Mouse (Mus musculus): ENCODE measurements around the gene Zfp560. TPM values are rescaled to one million over a fixed set of nuclear protein-coding genes. Genes with fewer than 3 reads are reported as not detected.
A peak's percentile ranks its signal among the peaks of the same experiment; 100 is the strongest.
"Not testable (repeated sequence)": the region's sequence is repeated elsewhere in the genome, so short reads cannot be mapped to it uniquely, and the experiment has no call there.

Zfp560 gene
- 10 to 100 TPM in 3 of 26 experiments, 1 to 10 TPM in 22, under 1 TPM in 1; 0.71 to 12.5 (median 6.9) TPM for total RNA-seq (2018; cell fraction: chromatin; rRNA removed)
- 10 to 100 TPM in 2 of 26 experiments, 1 to 10 TPM in 24; 4.3 to 11.7 (median 7.2) TPM for total RNA-seq (2018; cell fraction: cytosol; rRNA removed)
- 10 to 100 TPM in 6 of 26 experiments, 1 to 10 TPM in 19, under 1 TPM in 1; 0.66 to 13.8 (median 6.7) TPM for total RNA-seq (2018; cell fraction: nucleus; rRNA removed)
- 3.2 to 8.7 TPM (median 8.1 TPM) in 3 replicates for polyA plus RNA-seq (2018)

- H3K36me3 ChIP-seq (ENCODE audit: inconsistent target): no peaks in the 10 kb centered on the region
- WGBS (ENCODE audit: missing documents): 13% methylated on average over 40 of the region's 40 CpGs
- H3K79me2 ChIP-seq (ENCODE audit: inconsistent target): peaks cover 48% of the 10 kb centered on the region
- peak within 1 kb of the TSS; percentile 69 for H3K4me3 ChIP-seq (ENCODE audit: inconsistent target)
- peak within 1 kb of the TSS; percentile 25; the same call in 1 of the 2 replicates for H3K27ac ChIP-seq
Measured at GRCm38 (mm10) chr9:20384532-20385342, at the start of gene Zfp560. Gene Zfp560, minus strand, starts transcription at chr9:20385177.

DNA sequence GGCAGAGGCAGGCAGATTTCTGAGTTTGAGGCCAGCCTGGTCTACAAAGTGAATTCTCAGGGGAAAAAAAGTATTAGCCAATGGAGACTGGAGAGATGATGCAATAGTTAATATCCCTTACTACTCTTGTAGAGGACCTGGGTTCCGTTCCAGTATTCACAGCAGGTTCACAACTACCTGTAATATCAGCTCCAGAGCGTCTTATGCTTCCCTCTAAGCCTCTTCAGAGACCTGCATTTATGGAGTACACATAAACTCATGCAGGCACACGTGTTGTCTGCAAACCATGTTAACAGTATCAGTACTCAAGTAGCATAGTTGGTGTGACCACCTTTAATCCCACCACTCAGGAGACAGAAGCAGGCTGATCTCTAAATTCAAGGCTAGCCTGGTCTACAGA, 45.0 kb upstream of the Zfp560 start:
- Histone ChIP-seq H3K79me2 (ENCODE audit: inconsistent target) (no peaks in the 10 kb centered on the region), H3K27ac (no peak overlapping the region), H3K4me3 (ENCODE audit: inconsistent target) (no peak overlapping the region), H3K36me3 (ENCODE audit: inconsistent target) (no peaks in the 10 kb centered on the region)
- WGBS (ENCODE audit: missing documents): 93% methylated on average over 3 of the region's 3 CpGs

DNA sequence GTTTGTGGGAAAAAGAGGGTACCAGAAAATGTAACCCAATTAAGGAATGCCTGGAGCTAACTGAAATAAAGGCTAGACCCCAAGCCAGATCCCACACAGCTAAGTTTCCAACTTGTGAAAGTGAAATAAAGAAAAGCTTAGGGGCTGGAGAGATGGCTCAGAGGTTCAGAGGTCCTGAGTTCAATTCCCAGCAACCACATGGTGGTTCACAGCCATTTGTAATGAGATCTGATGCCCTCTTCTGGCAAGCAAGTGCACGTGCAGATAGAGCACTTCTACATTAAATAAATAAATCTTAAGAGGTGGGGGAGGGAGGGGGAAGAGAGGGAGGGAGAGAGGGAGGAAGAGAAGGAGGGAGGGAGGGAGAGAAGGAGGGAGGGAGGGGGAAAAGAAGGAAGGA, 26.5 kb upstream of the Zfp560 start:
- no peaks in the 10 kb centered on the region for H3K79me2 ChIP-seq (ENCODE audit: inconsistent target)
- WGBS (ENCODE audit: missing documents): no CpG with 5 or more reads among the region's 1 CpGs
- H3K4me3 ChIP-seq (ENCODE audit: inconsistent target): no peak overlapping the region
- no peak overlapping the region for H3K27ac ChIP-seq
- H3K36me3 ChIP-seq (ENCODE audit: inconsistent target): no peaks in the 10 kb centered on the region

GRCm38 (mm10) chr9:20409319-20409718, 24.3 kb upstream of the Zfp560 start:
- Histone ChIP-seq H3K4me3 (ENCODE audit: inconsistent target) (no peak overlapping the region), H3K36me3 (ENCODE audit: inconsistent target) (no peaks in the 10 kb centered on the region), H3K79me2 (ENCODE audit: inconsistent target) (no peaks in the 10 kb centered on the region), H3K27ac (no peak overlapping the region)
- WGBS (ENCODE audit: missing documents): 82% methylated on average over 2 of the region's 2 CpGs

DNA sequence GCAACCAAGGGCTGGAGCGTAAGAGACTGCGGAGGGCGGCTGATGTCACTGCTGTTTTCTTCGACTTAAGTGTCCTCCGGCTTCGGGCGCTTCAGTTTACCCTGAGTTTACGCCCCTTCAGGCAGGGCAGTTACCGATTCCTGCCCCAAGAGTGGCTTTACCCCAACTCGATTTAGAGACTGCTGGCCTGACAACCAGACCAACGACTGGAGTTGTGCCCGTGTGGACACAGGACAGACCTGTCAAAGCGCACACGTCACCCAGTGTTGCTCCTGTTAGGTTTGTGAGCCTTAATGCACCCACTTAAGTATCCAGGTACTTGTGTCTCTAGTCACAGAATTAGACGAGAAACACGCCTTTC, 346 bp upstream of the Zfp560 start:
- 18% methylated on average over 16 of the region's 16 CpGs for WGBS (ENCODE audit: missing documents)
- no peaks in the 10 kb centered on the region for H3K36me3 ChIP-seq (ENCODE audit: inconsistent target)
- peak overlapping the region; percentile 25; the same call in 1 of the 2 replicates for H3K27ac ChIP-seq
- peak overlapping the region; percentile 69 for H3K4me3 ChIP-seq (ENCODE audit: inconsistent target)
- peaks cover 43% of the 10 kb centered on the region for H3K79me2 ChIP-seq (ENCODE audit: inconsistent target)

GRCm38 (mm10) chr9:20383659-20384058, 1.3 kb downstream of the Zfp560 start:
- H3K4me3 ChIP-seq (ENCODE audit: inconsistent target): no peak overlapping the region
- 94% methylated on average over 7 of the region's 7 CpGs for WGBS (ENCODE audit: missing documents)
- H3K79me2 ChIP-seq (ENCODE audit: inconsistent target): peaks cover 52% of the 10 kb centered on the region
- H3K36me3 ChIP-seq (ENCODE audit: inconsistent target): no peaks in the 10 kb centered on the region
- H3K27ac ChIP-seq: no peak overlapping the region

DNA sequence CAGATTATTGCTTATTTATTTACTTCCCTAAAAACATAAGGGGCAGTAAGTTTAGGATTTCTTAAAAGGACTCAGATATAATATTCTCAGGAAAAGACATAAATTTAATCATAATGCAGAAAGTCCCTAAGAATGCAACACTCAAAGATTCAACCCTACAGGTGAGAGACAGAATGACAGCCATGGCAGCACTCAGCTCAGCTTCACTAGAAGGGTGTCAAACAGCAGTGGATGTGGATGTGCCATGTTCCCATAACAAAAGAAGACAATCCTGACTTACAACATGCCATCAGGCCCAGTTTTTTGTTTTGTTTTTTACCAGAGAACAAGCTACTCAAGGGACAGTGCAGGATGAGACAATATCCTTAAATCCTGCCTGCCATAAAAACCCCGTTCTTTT, 10.3 kb downstream of the Zfp560 start:
- 100% methylated on average over 1 of the region's 1 CpGs for WGBS (ENCODE audit: missing documents)
- Histone ChIP-seq H3K79me2 (ENCODE audit: inconsistent target) (peaks cover 3% of the 10 kb centered on the region; the same call in 1 of the 2 replicates), H3K36me3 (ENCODE audit: inconsistent target) (no peaks in the 10 kb centered on the region), H3K4me3 (ENCODE audit: inconsistent target) (no peak overlapping the region), H3K27ac (no peak overlapping the region)

DNA sequence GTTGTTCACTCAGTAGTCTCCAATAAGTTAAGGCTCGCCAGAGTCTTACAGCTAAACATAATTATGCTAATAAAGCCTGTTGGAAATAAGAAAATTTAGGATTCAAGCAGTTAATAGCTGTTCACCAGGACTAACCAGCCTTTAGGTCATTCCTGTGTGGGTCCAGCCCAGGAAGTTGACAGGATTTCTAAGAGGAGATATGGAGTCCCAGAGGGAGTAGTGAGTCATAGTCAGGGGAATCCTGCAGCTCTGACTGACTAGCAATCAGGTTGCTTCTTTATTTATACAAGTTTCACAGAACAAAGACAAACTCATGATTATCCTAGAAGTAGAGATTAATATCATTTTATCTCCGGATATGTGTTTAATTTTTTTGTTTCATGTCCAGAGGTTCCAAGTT, 17.7 kb downstream of the Zfp560 start:
- Histone ChIP-seq H3K27ac (no peak overlapping the region), H3K79me2 (ENCODE audit: inconsistent target) (no peaks in the 10 kb centered on the region), H3K4me3 (ENCODE audit: inconsistent target) (no peak overlapping the region), H3K36me3 (ENCODE audit: inconsistent target) (no peaks in the 10 kb centered on the region)
- WGBS (ENCODE audit: missing documents): 90% methylated on average over 2 of the region's 2 CpGs

GRCm38 (mm10) chr9:20348501-20348900, 36.5 kb downstream of the Zfp560 start:
- H3K4me3 ChIP-seq (ENCODE audit: inconsistent target): no peak overlapping the region
- WGBS (ENCODE audit: missing documents): 93% methylated on average over 4 of the region's 4 CpGs
- H3K79me2 ChIP-seq (ENCODE audit: inconsistent target): no peaks in the 10 kb centered on the region
- H3K36me3 ChIP-seq (ENCODE audit: inconsistent target): peaks cover 19% of the 10 kb centered on the region; the same call in 1 of the 2 replicates
- H3K27ac ChIP-seq: no peak overlapping the region

- Histone ChIP-seq H3K36me3 (ENCODE audit: inconsistent target) (no peaks in the 10 kb centered on the region), H3K27ac (no peak within 1 kb of the TSS), H3K4me3 (ENCODE audit: inconsistent target) (no peak within 1 kb of the TSS), H3K79me2 (ENCODE audit: inconsistent target) (no peaks in the 10 kb centered on the region)
Measured at GRCm38 (mm10) chr9:20335994-20336393, 49.0 kb downstream of the Zfp560 start, which contains the start of gene Olfr18. Gene Olfr18, minus strand, starts transcription at chr9:20336094.

- 94% methylated on average over 1 of the region's 1 CpGs for WGBS (ENCODE audit: missing documents)
- H3K79me2 ChIP-seq (ENCODE audit: inconsistent target): no peaks in the 10 kb centered on the region
- no peak within 1 kb of the TSS for H3K27ac ChIP-seq
- no peak within 1 kb of the TSS for H3K4me3 ChIP-seq (ENCODE audit: inconsistent target)
- no peaks in the 10 kb centered on the region for H3K36me3 ChIP-seq (ENCODE audit: inconsistent target)
Measured at GRCm38 (mm10) chr9:20298232-20298631, 86.7 kb downstream of the Zfp560 start, which contains the start of gene Olfr873. Gene Olfr873, plus strand, starts transcription at chr9:20298532.

GRCm38 (mm10) chr9:20295562-20295961, 89.4 kb downstream of the Zfp560 start:
- WGBS (ENCODE audit: missing documents): 76% methylated on average over 5 of the region's 5 CpGs
- H3K79me2 ChIP-seq (ENCODE audit: inconsistent target); H3K27ac ChIP-seq; H3K36me3 ChIP-seq (ENCODE audit: inconsistent target); H3K4me3 ChIP-seq (ENCODE audit: inconsistent target): not testable (repeated sequence)

All from macrophage (primary cell).